Mouse (Mus musculus) heart, embryonic 14.5 days (tissue): Measurements from ENCODE around the gene Icam2. TPM values are rescaled to one million over a fixed set of nuclear protein-coding genes. Genes with fewer than 3 reads are reported as not detected.

ENCODE experiments used
- ATAC-seq: fragments of 200-750 bp; cut with Nextera tagmentation; 2 replicates; pipeline ENCODE4 v1.8.0; 2017; ENCODE audit warnings: low read depth, moderate TSS enrichment; ENCODE audit not compliant: insufficient number of reproducible peaks, insufficient read depth, low FRiP score
- H3K27ac ChIP-seq, 2 experiments: fragments of 200-500 bp in 1 of 2; fragments of 300-500 bp in 1 of 2; sonication (generic) in 1 of 2; replicated peaks in 1 of 2; 2 replicates each; pipeline ENCODE4 v1.5.1; 2012 to 2014; ENCODE audit warnings: low read depth in 2 of 2, low read length in 2 of 2, control low read depth in 1 of 2, mild to moderate bottlenecking in 1 of 2, mixed read lengths in 1 of 2; ENCODE audit not compliant: control insufficient read depth in 1 of 2, insufficient read depth in 1 of 2
- H3K27me3 ChIP-seq: fragments of 300-500 bp; sonication (generic); 2 replicates; pipeline ENCODE4 v1.6.1; 2014; ENCODE audit warnings: mild to moderate bottlenecking, low read length, control low read depth; ENCODE audit not compliant: control insufficient read depth, insufficient read depth
- H3K36me3 ChIP-seq: fragments of 300-500 bp; sonication (generic); 2 replicates; pipeline ENCODE4 v1.6.1; 2014; ENCODE audit warnings: mild to moderate bottlenecking, control low read depth, low read length, mixed read lengths; ENCODE audit not compliant: control insufficient read depth, insufficient read depth
- H3K4me1 ChIP-seq, 2 experiments: fragments of 200-500 bp in 1 of 2; fragments of 300-500 bp in 1 of 2; sonication (generic) in 1 of 2; 2 replicates each; pipeline ENCODE4 v1.6.1; 2012 to 2014; ENCODE audit warnings: low read length in 2 of 2, control low read depth in 1 of 2, mixed read lengths in 1 of 2; ENCODE audit not compliant: control insufficient read depth in 2 of 2, insufficient read depth in 2 of 2
- H3K4me2 ChIP-seq: fragments of 300-500 bp; sonication (generic); 2 replicates; pipeline ENCODE4 v1.6.1; 2014; ENCODE audit warnings: mild to moderate bottlenecking, low read length
- H3K4me3 ChIP-seq, 2 experiments: fragments of 200-500 bp in 1 of 2; fragments of 300-500 bp in 1 of 2; sonication (generic) in 1 of 2; 2 replicates each; pipeline ENCODE4 v1.5.1; 2012 to 2014; ENCODE audit warnings: low read length in 2 of 2, mild to moderate bottlenecking in 2 of 2, control low read depth in 1 of 2, low read depth in 1 of 2, moderate library complexity in 1 of 2; ENCODE audit not compliant: control insufficient read depth in 1 of 2, insufficient read depth in 1 of 2
- H3K9ac ChIP-seq: fragments of 300-500 bp; sonication (generic); 2 replicates; pipeline ENCODE4 v1.6.1; 2014; ENCODE audit warnings: mild to moderate bottlenecking, low read length
- H3K9me3 ChIP-seq: fragments of 300-500 bp; sonication (generic); 2 replicates; pipeline ENCODE4 v1.6.1; 2016; ENCODE audit warnings: low read length, control low read depth; ENCODE audit not compliant: control insufficient read depth
- WGBS: fragments of 180-500 bp; shearing (Covaris S2); extraction: QIAGEN DNeasy Blood & Tissue Kit; methylation state at CpG from one replicate; pipeline ENCODE4 v1.1.7; 2014; 5-methylcytosine and 5-hydroxymethylcytosine counted together
- polyA plus RNA-seq: library from polyadenylated mRNA; unstranded; fragments of >200 nt; fragmentation: Nextera tagmentation; extraction: Ambion mirVana; gene quantifications from 2 replicates; pipeline ENCODE4 v1.2.1, GENCODE M21; 2014

The Icam2 gene
- polyA plus RNA-seq, 1 experiment from 2014 or later: 105 TPM

GRCm38 (mm10) chr11:106391546-106392188 lies 3.8 kb upstream of the Icam2 start:
- H3K9me3 ChIP-seq: no peaks in the 10 kb centered on the region
- H3K4me1 ChIP-seq: peaks cover 3 to 8% of the 10 kb centered on the region in 2 experiments
- H3K9ac ChIP-seq: no peak overlapping the region
- no peak for ATAC-seq
- no peaks in the 10 kb centered on the region for H3K27me3 ChIP-seq
- H3K4me3 ChIP-seq: no peak overlapping the region
- no peak overlapping the region for H3K27ac ChIP-seq
- no peak overlapping the region for H3K4me2 ChIP-seq
- peaks cover 7% of the 10 kb centered on the region; the same call in 1 of the 2 replicates for H3K36me3 ChIP-seq
- 30% methylated on average over 6 of the region's 6 CpGs for WGBS

- ATAC-seq: no peak
- H3K4me2 ChIP-seq: no peak overlapping the region
- H3K27ac ChIP-seq: no peak overlapping the region
- peaks cover 7% of the 10 kb centered on the region; the same call in 1 of the 2 replicates for H3K36me3 ChIP-seq
- H3K9me3 ChIP-seq: no peaks in the 10 kb centered on the region
- peaks cover 3 to 8% of the 10 kb centered on the region in 2 experiments for H3K4me1 ChIP-seq
- no peak overlapping the region for H3K4me3 ChIP-seq
- no peak overlapping the region for H3K9ac ChIP-seq
- no peaks in the 10 kb centered on the region for H3K27me3 ChIP-seq
- WGBS: 44% methylated on average over 3 of the region's 3 CpGs
Measured at GRCm38 (mm10) chr11:106390757-106391156, 2.9 kb upstream of the Icam2 start.

GRCm38 (mm10) chr11:106389611-106390010 lies 1.7 kb upstream of the Icam2 start:
- Histone ChIP-seq H3K4me1 (peaks cover 3 to 8% of the 10 kb centered on the region in 2 experiments), H3K9ac (no peak overlapping the region), H3K36me3 (peaks cover 4% of the 10 kb centered on the region; the same call in 1 of the 2 replicates), H3K27me3 (no peaks in the 10 kb centered on the region), H3K4me2 (no peak overlapping the region), H3K4me3 (no peak overlapping the region), H3K27ac (peak overlapping the region in 1 of 2 experiments; percentile 11; a peak in 1 of 4 replicates), H3K9me3 (no peaks in the 10 kb centered on the region)
- no peak for ATAC-seq
- WGBS: 20% methylated on average over 3 of the region's 3 CpGs

GRCm38 (mm10) chr11:106387020-106387419 lies 855 bp downstream of the Icam2 start:
- Histone ChIP-seq H3K27me3 (no peaks in the 10 kb centered on the region), H3K4me1 (peaks cover 10 to 15% of the 10 kb centered on the region in 2 experiments), H3K9ac (no peak overlapping the region), H3K4me3 (no peak overlapping the region), H3K4me2 (no peak overlapping the region), H3K27ac (no peak overlapping the region), H3K36me3 (no peaks in the 10 kb centered on the region), H3K9me3 (no peaks in the 10 kb centered on the region)
- 66% methylated on average over 6 of the region's 6 CpGs for WGBS
- no peak for ATAC-seq

DNA sequence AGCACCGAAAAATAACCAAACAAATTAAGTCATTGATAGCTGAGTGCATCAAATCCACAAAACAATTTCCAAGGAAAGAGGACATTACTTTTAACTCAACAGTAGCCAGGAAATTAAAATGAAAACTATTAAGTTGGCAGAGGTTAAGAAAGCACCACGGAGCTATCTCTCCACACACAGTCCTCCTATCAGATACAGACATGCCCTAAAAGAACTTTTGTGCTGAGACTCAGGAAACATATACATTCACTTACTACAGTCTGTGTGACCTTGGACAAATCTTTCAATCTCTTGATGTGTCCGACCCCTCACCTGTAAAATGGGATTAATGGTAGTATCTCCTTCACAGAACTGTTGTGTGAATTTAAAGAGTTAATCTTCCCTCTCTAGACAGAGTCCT lies 1.5 kb downstream of the Icam2 start:
- no peak overlapping the region for H3K27ac ChIP-seq
- 75% methylated on average over 3 of the region's 3 CpGs for WGBS
- no peaks in the 10 kb centered on the region for H3K9me3 ChIP-seq
- no peaks in the 10 kb centered on the region for H3K27me3 ChIP-seq
- no peak overlapping the region for H3K9ac ChIP-seq
- no peak for ATAC-seq
- no peak overlapping the region for H3K4me2 ChIP-seq
- peaks cover 13 to 15% of the 10 kb centered on the region in 2 experiments for H3K4me1 ChIP-seq
- no peaks in the 10 kb centered on the region for H3K36me3 ChIP-seq
- H3K4me3 ChIP-seq: no peak overlapping the region

GRCm38 (mm10) chr11:106383051-106383790 lies 4.7 kb downstream of the Icam2 start:
- Histone ChIP-seq H3K9me3 (no peaks in the 10 kb centered on the region), H3K36me3 (peaks cover 8% of the 10 kb centered on the region), H3K4me1 (peaks cover 10 to 13% of the 10 kb centered on the region in 2 experiments; a peak in 3 of 4 replicates), H3K9ac (no peak overlapping the region), H3K27me3 (no peaks in the 10 kb centered on the region), H3K27ac (peak overlapping the region; percentile 81 to 85), H3K4me3 (no peak overlapping the region), H3K4me2 (0 out of 2 replicates have a peak overlapping the region, but pooled peaks have one; percentile 8)
- WGBS: 61% methylated on average over 6 of the region's 6 CpGs
- no peak for ATAC-seq

GRCm38 (mm10) chr11:106382424-106382823 lies 5.5 kb downstream of the Icam2 start:
- Histone ChIP-seq H3K4me2 (peak overlapping the region; percentile 55), H3K9me3 (no peaks in the 10 kb centered on the region), H3K4me3 (peak overlapping the region; percentile 33 to 44), H3K4me1 (peaks cover 8 to 10% of the 10 kb centered on the region in 2 experiments; a peak in 3 of 4 replicates), H3K27ac (peak overlapping the region; percentile 81 to 85), H3K27me3 (no peaks in the 10 kb centered on the region), H3K9ac (peak overlapping the region; percentile 71), H3K36me3 (peaks cover 9% of the 10 kb centered on the region)
- 48% methylated on average over 5 of the region's 5 CpGs for WGBS
- ATAC-seq: peak; percentile 75
